In genomic region chr10:105318869-105319268, GRCm38 (mm10) we compare ENCODE assay signal across 22 mouse cellular contexts.
DNase-seq lines count a peak whose midpoint lies in the region; ATAC-seq lines count a peak whose summit lies in the region.
"Had no signal": no experiment of that assay in that cellular context is flagged by ENCODE, and none has a peak within 500 bp of the region (broad histone marks: within the 10 kb centered on the region; RNA-seq: fewer than 3 reads in every experiment).

No protein-coding gene starts in this region.

- 0 out of 2 replicates have a peak, but pooled peaks cover 2% of the 10 kb centered on the region for H3K4me1 ChIP-seq in midbrain, embryonic 11.5 days (ENCODE audit: control insufficient read depth, insufficient read depth, low read length)
- H3K4me1 ChIP-seq in midbrain, embryonic 10.5 days = peaks cover 10% of the 10 kb centered on the region
- peaks cover 6% of the 10 kb centered on the region; the same call in 1 of the 2 replicates for H3K4me1 ChIP-seq in forebrain, embryonic 15.5 days
- 0 out of 2 replicates have a peak, but pooled peaks cover 2% of the 10 kb centered on the region for H3K4me1 ChIP-seq in hindbrain, embryonic 14.5 days (replicated peaks; ENCODE audit: control insufficient read depth, insufficient read depth, low read length)
- peaks cover 18% of the 10 kb centered on the region for H3K4me1 ChIP-seq in neural tube, embryonic 13.5 days (replicated peaks)
- H3K4me1 ChIP-seq: embryonic facial prominence, embryonic 13.5 days; liver, embryonic 12.5 days had no signal

- no peak overlapping the region for H3K4me2 ChIP-seq in midbrain, embryonic 11.5 days
- no peak overlapping the region for H3K4me2 ChIP-seq in forebrain, embryonic 15.5 days (replicated peaks)
- H3K4me2 ChIP-seq in hindbrain, embryonic 14.5 days (replicated peaks) = no peak overlapping the region
- H3K4me2 ChIP-seq in neural tube, embryonic 13.5 days = no peak overlapping the region
- H3K4me2 ChIP-seq: embryonic facial prominence, embryonic 13.5 days; limb, embryonic 12.5 days; liver, embryonic 12.5 days had no signal

- H3K36me3 ChIP-seq in midbrain, embryonic 11.5 days (ENCODE audit: control insufficient read depth, insufficient read depth, low read length) = peaks cover 2% of the 10 kb centered on the region
- H3K36me3 ChIP-seq in midbrain, embryonic 10.5 days = peaks cover 27% of the 10 kb centered on the region
- peaks cover 3% of the 10 kb centered on the region; the same call in 1 of the 2 replicates for H3K36me3 ChIP-seq in forebrain, embryonic 15.5 days
- H3K36me3 ChIP-seq in hindbrain, embryonic 14.5 days (replicated peaks; ENCODE audit: control insufficient read depth, insufficient read depth) = peaks cover 10% of the 10 kb centered on the region
- H3K36me3 ChIP-seq in neural tube, embryonic 13.5 days = peaks cover 15% of the 10 kb centered on the region

- H3K27ac ChIP-seq in midbrain, embryonic 11.5 days (ENCODE audit: low read depth, low read length) = no peak overlapping the region
- no peak overlapping the region for H3K27ac ChIP-seq in midbrain, embryonic 10.5 days (replicated peaks)
- H3K27ac ChIP-seq in forebrain, embryonic 15.5 days (replicated peaks) = no peak overlapping the region
- H3K27ac ChIP-seq in hindbrain, embryonic 14.5 days = no peak overlapping the region; the same call in 1 of the 2 replicates
- H3K27ac ChIP-seq in neural tube, embryonic 13.5 days (replicated peaks) = no peak overlapping the region
- H3K27ac ChIP-seq: embryonic facial prominence, embryonic 13.5 days; heart, adult 2 months; limb, embryonic 12.5 days; liver, embryonic 12.5 days; macrophage; stomach, postnatal 0 days had no signal

- H3K27me3 ChIP-seq in midbrain, embryonic 11.5 days (ENCODE audit: control insufficient read depth, insufficient read depth, low read length) = no peaks in the 10 kb centered on the region
- no peaks in the 10 kb centered on the region for H3K27me3 ChIP-seq in midbrain, embryonic 10.5 days (ENCODE audit: low read depth, poor library complexity, severe bottlenecking)
- no peaks in the 10 kb centered on the region for H3K27me3 ChIP-seq in forebrain, embryonic 15.5 days
- no peaks in the 10 kb centered on the region for H3K27me3 ChIP-seq in hindbrain, embryonic 14.5 days (ENCODE audit: control insufficient read depth, insufficient read depth, low read length)
- H3K27me3 ChIP-seq in neural tube, embryonic 13.5 days = no peaks in the 10 kb centered on the region
- H3K27me3 ChIP-seq: embryonic facial prominence, embryonic 13.5 days; limb, embryonic 12.5 days; liver, embryonic 12.5 days; Patski had no signal

- DNase-seq in midbrain, embryonic 11.5 days (ENCODE audit: low spot score, missing footprints) = no peak
- no peak for DNase-seq in midbrain, embryonic 10.5 days (ENCODE audit: low spot score)
- no peak for DNase-seq in hindbrain, embryonic 14.5 days (ENCODE audit: low spot score)
- DNase-seq in thymus, postnatal 36 days = no peak
- no peak for DNase-seq in heart, postnatal 4 days
- DNase-seq: adrenal gland, postnatal 10 days; cerebellum, adult 9-11 months; gastrocnemius, postnatal 25 days; heart, adult 2 months; heart, postnatal 36 days; lung, adult 2 months; right cerebral cortex, postnatal 4 days had no signal

- WGBS in midbrain, embryonic 11.5 days = 43% methylated on average over 2 of the region's 2 CpGs
- 60% methylated on average over 2 of the region's 2 CpGs for WGBS in midbrain, embryonic 10.5 days
- WGBS in forebrain, embryonic 15.5 days = 31% methylated on average over 2 of the region's 2 CpGs
- WGBS in hindbrain, embryonic 14.5 days = 23% methylated on average over 2 of the region's 2 CpGs
- 30% methylated on average over 2 of the region's 2 CpGs for WGBS in neural tube, embryonic 13.5 days

- no peak overlapping the region for H3K9ac ChIP-seq in midbrain, embryonic 11.5 days (ENCODE audit: low read length)
- H3K9ac ChIP-seq in forebrain, embryonic 15.5 days (replicated peaks) = no peak overlapping the region
- no peak overlapping the region for H3K9ac ChIP-seq in hindbrain, embryonic 14.5 days
- H3K9ac ChIP-seq in neural tube, embryonic 13.5 days = no peak overlapping the region
- H3K9ac ChIP-seq: embryonic facial prominence, embryonic 13.5 days; limb, embryonic 12.5 days; liver, embryonic 12.5 days had no signal

- peaks cover 2% of the 10 kb centered on the region; the same call in 1 of the 2 replicates for H3K9me3 ChIP-seq in midbrain, embryonic 11.5 days (ENCODE audit: control insufficient read depth, low read length)
- peaks cover 12% of the 10 kb centered on the region for H3K9me3 ChIP-seq in midbrain, embryonic 10.5 days (replicated peaks)
- H3K9me3 ChIP-seq in forebrain, embryonic 15.5 days = no peaks in the 10 kb centered on the region
- peaks cover 6% of the 10 kb centered on the region for H3K9me3 ChIP-seq in hindbrain, embryonic 14.5 days (ENCODE audit: control insufficient read depth, low read length)
- H3K9me3 ChIP-seq in neural tube, embryonic 13.5 days = 0 out of 2 replicates have a peak, but pooled peaks cover 5% of the 10 kb centered on the region
- H3K9me3 ChIP-seq: embryonic facial prominence, embryonic 13.5 days; liver, embryonic 12.5 days had no signal

- H3K4me3 ChIP-seq in midbrain, embryonic 11.5 days (ENCODE audit: low read depth, low read length) = no peak overlapping the region
- no peak overlapping the region for H3K4me3 ChIP-seq in midbrain, embryonic 10.5 days
- no peak overlapping the region for H3K4me3 ChIP-seq in forebrain, embryonic 15.5 days
- no peak overlapping the region for H3K4me3 ChIP-seq in hindbrain, embryonic 14.5 days (replicated peaks; ENCODE audit: low read length)
- no peak overlapping the region for H3K4me3 ChIP-seq in neural tube, embryonic 13.5 days
- H3K4me3 ChIP-seq: embryonic facial prominence, embryonic 13.5 days; heart, adult 2 months; limb, embryonic 12.5 days; liver, embryonic 12.5 days had no signal

- ATAC-seq in midbrain, embryonic 11.5 days (ENCODE audit: low FRiP score) = peak; percentile 76
- ATAC-seq in forebrain, embryonic 15.5 days (replicated peaks) = peak; percentile 61; the same call in 1 of the 2 replicates
- ATAC-seq in hindbrain, embryonic 14.5 days (ENCODE audit: low FRiP score) = peak; percentile 70; the same call in 1 of the 2 replicates
- peak; percentile 82 for ATAC-seq in neural tube, embryonic 13.5 days (ENCODE audit: low read depth)
- ATAC-seq: activated CD4-positive, CD25-positive, alpha-beta regulatory T cell, adult 4 months; intestine, embryonic 16.5 days; liver, embryonic 12.5 days; Patski had no signal
